Mouse (Mus musculus): ENCODE measurements around the gene Hif1an. TPM values are rescaled to one million over a fixed set of nuclear protein-coding genes. Genes with fewer than 3 reads are reported as not detected.

Hif1an gene
- polyA plus RNA-seq, 1 experiment from 2014 or later = 24.2 TPM

DNA sequence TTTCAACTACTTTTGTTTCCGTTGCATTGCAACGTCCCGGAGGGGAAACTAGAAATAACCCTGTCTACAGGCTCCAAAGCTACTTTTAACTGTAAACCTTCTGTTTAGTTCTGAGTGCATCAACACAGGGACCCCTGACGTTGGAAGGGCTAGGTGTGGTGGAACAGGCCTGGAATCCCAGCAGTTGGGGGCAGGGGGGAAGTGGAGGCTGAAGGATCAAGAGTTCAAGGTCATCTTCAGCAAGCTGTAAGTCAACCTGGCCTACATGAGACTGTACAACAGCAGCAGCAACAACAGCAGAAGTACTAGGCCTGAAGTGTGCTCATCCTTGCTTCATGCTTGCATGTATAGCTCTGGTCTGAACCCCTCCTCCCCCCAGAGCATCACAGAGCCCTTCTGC lies 25.4 kb downstream of the Hif1an start:
- ATAC-seq (ENCODE audit: low FRiP score) (no peak), DNase-seq (ENCODE audit: low spot score, missing footprints) (no peak)
- Histone ChIP-seq H3K9ac (ENCODE audit: low read length) (no peak overlapping the region), H3K4me1 (ENCODE audit: control insufficient read depth, insufficient read depth, low read length) (no peaks in the 10 kb centered on the region), H3K36me3 (ENCODE audit: control insufficient read depth, insufficient read depth, low read length) (no peaks in the 10 kb centered on the region), H3K27ac (ENCODE audit: low read depth, low read length) (no peak overlapping the region), H3K4me2 (no peak overlapping the region), H3K4me3 (ENCODE audit: low read depth, low read length) (no peak overlapping the region), H3K9me3 (ENCODE audit: control insufficient read depth, low read length) (no peaks in the 10 kb centered on the region), H3K27me3 (ENCODE audit: control insufficient read depth, insufficient read depth, low read length) (peaks cover 4% of the 10 kb centered on the region; the same call in 1 of the 2 replicates)
- WGBS = 40% methylated on average over 4 of the region's 4 CpGs

DNA sequence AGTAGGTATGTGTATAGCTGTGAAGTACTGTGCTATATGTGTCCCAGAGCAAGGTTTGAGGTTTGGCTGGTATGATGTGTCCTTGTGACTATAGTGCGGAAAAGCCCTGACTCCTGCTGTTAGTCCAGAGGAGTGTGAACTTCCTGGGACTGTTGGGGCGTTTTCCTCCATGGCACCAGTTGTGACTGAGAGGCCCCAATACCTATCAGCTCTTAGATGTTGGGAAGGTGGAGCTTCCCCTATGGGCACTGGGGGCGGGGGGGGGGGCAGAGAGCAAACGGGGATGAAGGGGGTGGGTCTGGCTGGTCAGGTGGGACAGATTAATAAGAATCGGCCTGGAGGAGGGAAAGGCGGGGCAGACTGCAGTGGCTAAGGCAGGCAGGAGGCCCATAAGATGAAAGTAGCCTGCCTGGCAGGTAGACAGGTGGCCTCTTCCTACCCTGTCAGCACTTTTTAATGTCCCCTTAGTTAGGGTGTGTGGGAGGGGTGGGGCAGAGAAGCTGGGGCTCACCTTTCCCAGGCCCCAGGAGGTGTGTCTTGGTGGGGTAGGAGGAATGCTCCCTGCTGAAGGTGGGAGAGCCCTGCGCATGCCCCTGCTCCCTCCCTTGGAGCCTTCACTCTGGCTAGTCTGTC lies 27.1 kb downstream of the Hif1an start:
- H3K9ac ChIP-seq (ENCODE audit: low read length) = no peak overlapping the region
- no peaks in the 10 kb centered on the region for H3K9me3 ChIP-seq (ENCODE audit: control insufficient read depth, low read length)
- DNase-seq (ENCODE audit: low spot score, missing footprints) = no peak
- 48% methylated on average over 7 of the region's 7 CpGs for WGBS
- no peak overlapping the region for H3K4me3 ChIP-seq (ENCODE audit: low read depth, low read length)
- no peak for ATAC-seq (ENCODE audit: low FRiP score)
- H3K27me3 ChIP-seq (ENCODE audit: control insufficient read depth, insufficient read depth, low read length) = no peaks in the 10 kb centered on the region
- no peaks in the 10 kb centered on the region for H3K4me1 ChIP-seq (ENCODE audit: control insufficient read depth, insufficient read depth, low read length)
- no peak overlapping the region for H3K27ac ChIP-seq (ENCODE audit: low read depth, low read length)
- no peak overlapping the region for H3K4me2 ChIP-seq
- H3K36me3 ChIP-seq (ENCODE audit: control insufficient read depth, insufficient read depth, low read length) = no peaks in the 10 kb centered on the region

DNA sequence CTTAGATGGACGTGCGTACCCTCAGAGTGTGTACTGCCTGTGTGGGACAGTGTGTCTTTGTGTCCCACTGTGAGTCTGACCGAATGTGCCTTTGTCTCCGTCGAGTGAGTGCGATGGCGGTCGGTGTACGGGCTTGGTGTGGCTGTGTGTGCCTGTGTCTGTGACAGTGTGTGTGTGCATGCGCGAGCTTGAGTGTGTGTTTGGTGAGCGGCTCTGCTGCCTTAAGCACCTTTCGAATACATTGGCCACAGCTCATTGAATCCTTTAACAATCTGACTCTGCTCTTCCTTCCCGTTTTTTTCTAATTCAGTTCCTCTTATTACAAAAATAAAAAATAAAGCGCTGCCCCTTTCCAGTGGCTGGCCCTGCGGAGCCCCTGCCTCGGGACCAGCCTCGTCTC lies 28.3 kb downstream of the Hif1an start:
- no peak overlapping the region for H3K27ac ChIP-seq (ENCODE audit: low read depth, low read length)
- WGBS = 78% methylated on average over 18 of the region's 18 CpGs
- H3K4me1 ChIP-seq (ENCODE audit: control insufficient read depth, insufficient read depth, low read length) = no peaks in the 10 kb centered on the region
- no peaks in the 10 kb centered on the region for H3K27me3 ChIP-seq (ENCODE audit: control insufficient read depth, insufficient read depth, low read length)
- no peaks in the 10 kb centered on the region for H3K36me3 ChIP-seq (ENCODE audit: control insufficient read depth, insufficient read depth, low read length)
- H3K4me2 ChIP-seq = no peak overlapping the region
- no peak overlapping the region for H3K9ac ChIP-seq (ENCODE audit: low read length)
- H3K9me3 ChIP-seq (ENCODE audit: control insufficient read depth, low read length) = no peaks in the 10 kb centered on the region
- DNase-seq (ENCODE audit: low spot score, missing footprints) (no peak), ATAC-seq (ENCODE audit: low FRiP score) (no peak)
- H3K4me3 ChIP-seq (ENCODE audit: low read depth, low read length) = no peak overlapping the region

DNA sequence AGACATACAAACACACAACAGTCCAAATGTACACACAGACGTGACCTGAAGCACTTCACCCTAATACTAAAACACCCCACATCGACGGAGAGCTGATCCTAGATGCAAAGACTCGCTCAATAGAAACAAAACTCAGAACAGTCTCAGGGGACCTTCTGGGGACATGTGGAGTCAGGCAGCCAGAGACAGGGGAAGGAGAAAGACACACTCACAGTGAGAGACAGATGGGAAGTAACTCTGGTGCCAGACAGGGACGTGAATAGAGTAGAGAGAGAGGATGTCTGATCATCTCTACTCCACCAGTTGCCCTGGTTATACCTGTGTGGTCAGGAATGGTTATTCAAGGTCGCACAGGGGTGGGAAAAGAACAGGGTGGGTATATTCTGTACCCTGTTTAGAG lies 29.0 kb downstream of the Hif1an start:
- Histone ChIP-seq H3K27ac (ENCODE audit: low read depth, low read length) (no peak overlapping the region), H3K9ac (ENCODE audit: low read length) (no peak overlapping the region), H3K4me1 (ENCODE audit: control insufficient read depth, insufficient read depth, low read length) (no peaks in the 10 kb centered on the region), H3K36me3 (ENCODE audit: control insufficient read depth, insufficient read depth, low read length) (no peaks in the 10 kb centered on the region), H3K4me3 (ENCODE audit: low read depth, low read length) (no peak overlapping the region), H3K4me2 (no peak overlapping the region), H3K9me3 (ENCODE audit: control insufficient read depth, low read length) (no peaks in the 10 kb centered on the region), H3K27me3 (ENCODE audit: control insufficient read depth, insufficient read depth, low read length) (no peaks in the 10 kb centered on the region)
- WGBS = 73% methylated on average over 6 of the region's 6 CpGs
- DNase-seq (ENCODE audit: low spot score, missing footprints) = no peak
- ATAC-seq (ENCODE audit: low FRiP score) = no peak

DNA sequence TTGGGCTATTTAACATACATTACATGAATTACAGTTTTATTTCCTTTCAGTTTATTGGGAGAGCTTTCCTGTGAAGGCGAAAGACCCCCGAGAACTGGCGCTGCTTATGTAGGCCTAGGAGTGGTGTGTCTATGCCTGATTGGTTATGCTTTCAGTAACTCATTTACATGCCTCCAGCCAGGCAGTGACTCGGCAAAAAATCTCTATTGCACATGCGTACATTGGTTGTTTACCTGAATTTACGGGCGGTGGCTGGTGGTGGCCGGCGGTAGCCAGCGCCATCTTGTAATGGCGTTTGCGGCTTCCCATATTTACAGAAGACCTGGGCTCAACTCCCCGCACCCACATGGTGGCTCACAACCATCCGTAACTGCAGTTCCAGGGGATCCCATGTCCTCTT lies 31.5 kb downstream of the Hif1an start:
- Histone ChIP-seq H3K27ac (ENCODE audit: low read depth, low read length) (no peak overlapping the region), H3K4me3 (ENCODE audit: low read depth, low read length) (no peak overlapping the region), H3K9me3 (ENCODE audit: control insufficient read depth, low read length) (no peaks in the 10 kb centered on the region), H3K4me2 (no peak overlapping the region), H3K36me3 (ENCODE audit: control insufficient read depth, insufficient read depth, low read length) (no peaks in the 10 kb centered on the region), H3K9ac (ENCODE audit: low read length) (no peak overlapping the region), H3K4me1 (ENCODE audit: control insufficient read depth, insufficient read depth, low read length) (no peaks in the 10 kb centered on the region), H3K27me3 (ENCODE audit: control insufficient read depth, insufficient read depth, low read length) (no peaks in the 10 kb centered on the region)
- no peak for DNase-seq (ENCODE audit: low spot score, missing footprints)
- no peak for ATAC-seq (ENCODE audit: low FRiP score)
- 95% methylated on average over 14 of the region's 14 CpGs for WGBS

DNA sequence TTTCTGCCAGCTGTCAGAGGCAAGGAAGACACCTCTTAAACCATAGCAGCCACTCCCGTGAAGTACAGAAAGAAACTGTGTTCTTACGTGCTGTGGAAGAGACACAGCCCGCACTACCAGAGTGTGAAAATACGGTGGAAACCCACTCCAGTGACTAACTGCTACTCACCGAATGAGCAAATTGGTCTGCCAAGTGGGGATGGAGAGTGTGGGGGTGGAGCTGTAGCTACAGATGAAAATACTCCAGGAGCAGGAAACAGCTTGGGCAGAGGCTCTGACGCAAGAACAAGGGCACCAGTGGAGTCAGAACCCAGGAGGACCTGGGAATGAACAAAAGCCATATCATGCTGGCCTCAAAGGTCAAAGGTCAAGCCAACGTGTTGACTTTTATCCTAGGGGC lies 55.5 kb downstream of the Hif1an start:
- H3K9ac ChIP-seq (ENCODE audit: low read length) = no peak overlapping the region
- 56% methylated on average over 7 of the region's 7 CpGs for WGBS
- H3K9me3 ChIP-seq (ENCODE audit: control insufficient read depth, low read length) = no peaks in the 10 kb centered on the region
- H3K4me2 ChIP-seq = no peak overlapping the region
- ATAC-seq (ENCODE audit: low FRiP score) (no peak), DNase-seq (ENCODE audit: low spot score, missing footprints) (no peak)
- H3K36me3 ChIP-seq (ENCODE audit: control insufficient read depth, insufficient read depth, low read length) = no peaks in the 10 kb centered on the region
- no peaks in the 10 kb centered on the region for H3K4me1 ChIP-seq (ENCODE audit: control insufficient read depth, insufficient read depth, low read length)
- no peak overlapping the region for H3K27ac ChIP-seq (ENCODE audit: low read depth, low read length)
- H3K27me3 ChIP-seq (ENCODE audit: control insufficient read depth, insufficient read depth, low read length) = no peaks in the 10 kb centered on the region
- H3K4me3 ChIP-seq (ENCODE audit: low read depth, low read length) = no peak overlapping the region

Other genes starting within 250 kb of the Hif1an start
- gene Scd4, start 229.8 kb upstream of the Hif1an start, polyA plus RNA-seq (2014; fragmentation: Nextera tagmentation; extraction: Ambion mirVana) = 0.06 TPM in 1 of 2 replicates, not detected in the other
- gene Scd1, start 155.0 kb upstream of the Hif1an start, polyA plus RNA-seq (2014; fragmentation: Nextera tagmentation; extraction: Ambion mirVana) = 16.0 and 17.4 TPM in 2 replicates
- 7.9 and 13.9 TPM in 2 replicates for gene Wnt8b, start 69.4 kb upstream of the Hif1an start, polyA plus RNA-seq (2014; fragmentation: Nextera tagmentation; extraction: Ambion mirVana)
- gene Sec31b, start 17.0 kb upstream of the Hif1an start, polyA plus RNA-seq (2014; fragmentation: Nextera tagmentation; extraction: Ambion mirVana) = 0.18 and 0.25 TPM in 2 replicates
- gene Gm20538, start 10.0 kb upstream of the Hif1an start, polyA plus RNA-seq (2014; fragmentation: Nextera tagmentation; extraction: Ambion mirVana) = not detected in 2 replicates
- 443 and 490 TPM in 2 replicates for gene Ndufb8, start 7.4 kb upstream of the Hif1an start, polyA plus RNA-seq (2014; fragmentation: Nextera tagmentation; extraction: Ambion mirVana)
- 0.34 and 0.57 TPM in 2 replicates for gene Pax2, start 193.2 kb downstream of the Hif1an start, polyA plus RNA-seq (2014; fragmentation: Nextera tagmentation; extraction: Ambion mirVana)

All from midbrain, embryonic 11.5 days (tissue).